Mouse (Mus musculus) cerebellum, postnatal 10 days (tissue): ENCODE measurements around the gene Appl2.
"Not testable (repeated sequence)": the region's sequence is repeated elsewhere in the genome, so short reads cannot be mapped to it uniquely, and the experiment has no call there.

Experiments used
- DNase-seq, 2 experiments: peaks; one replicate each; pipeline ENCODE4 v3.0.0; 2021; ENCODE audit warnings: mixed read lengths in 2 of 2

The Appl2 gene

GRCm38 (mm10) chr10:83648131-83649020 is at the start of gene Appl2:
Gene Appl2 (minus strand): TSS chr10:83648738.
- peak; percentile 95 to 97 for DNase-seq

DNA sequence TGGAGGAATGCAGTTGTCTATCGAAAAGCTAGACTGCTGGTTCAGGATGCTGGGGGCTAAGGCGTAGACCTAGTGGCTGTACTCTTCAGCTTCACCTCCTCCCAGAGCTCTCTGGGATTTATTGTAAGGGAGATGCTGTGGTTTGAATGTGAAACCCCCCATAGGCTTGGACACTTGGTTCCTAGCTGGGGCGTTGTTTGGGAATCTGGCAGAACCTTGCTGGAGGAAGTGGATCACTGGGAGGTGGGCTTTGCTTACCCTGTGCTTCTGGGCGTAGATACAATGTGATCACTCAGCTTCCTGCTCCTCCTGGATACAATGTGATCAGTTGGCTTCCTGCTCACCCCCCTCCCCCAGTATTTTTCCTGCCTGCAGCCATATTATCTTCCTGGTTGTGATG is 47.7 kb upstream of the Appl2 start:
- no peak for DNase-seq

- no peak for DNase-seq
Measured at GRCm38 (mm10) chr10:83692175-83692895, 43.8 kb upstream of the Appl2 start.

- DNase-seq = peak; percentile 24 to 39
Measured at GRCm38 (mm10) chr10:83688215-83688614, 39.7 kb upstream of the Appl2 start.

DNA sequence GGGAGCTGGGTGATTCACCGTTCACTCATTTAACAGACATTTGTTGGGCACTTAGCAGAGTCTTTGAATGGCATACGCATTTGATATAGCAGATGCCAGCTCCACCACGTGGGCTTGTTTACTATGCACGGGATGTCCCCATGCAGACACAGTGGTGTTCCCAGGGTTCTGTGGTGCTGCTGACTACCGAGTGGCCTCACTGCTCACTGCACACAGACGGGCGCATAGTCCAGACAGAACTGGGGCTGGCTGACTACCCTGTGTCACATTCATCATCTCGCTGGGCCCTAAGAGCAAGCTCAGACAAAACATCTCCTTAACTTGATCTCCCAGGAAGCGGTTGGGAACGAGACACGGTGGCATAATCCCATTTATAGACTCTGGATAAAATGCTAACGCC is 32.8 kb upstream of the Appl2 start:
- DNase-seq = no peak

DNA sequence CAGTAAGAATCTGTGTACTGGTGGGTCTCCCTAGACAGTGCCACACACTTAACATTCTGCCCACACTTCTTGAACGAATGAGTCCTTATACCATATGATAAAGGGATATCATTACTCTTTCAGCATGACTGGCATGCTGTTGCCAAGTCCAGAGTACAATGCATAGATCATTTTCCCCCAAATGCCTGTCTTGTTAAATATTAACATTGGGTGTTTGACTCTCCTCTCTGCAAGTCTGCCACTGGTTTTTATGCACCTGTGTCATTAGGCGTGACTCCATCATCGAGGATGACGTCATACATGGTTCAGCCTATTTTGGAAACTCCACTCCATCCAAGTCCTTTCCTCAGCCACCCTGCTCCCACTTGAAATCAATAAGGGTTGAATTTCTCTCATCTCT is 18.0 kb upstream of the Appl2 start:
- no peak for DNase-seq

DNA sequence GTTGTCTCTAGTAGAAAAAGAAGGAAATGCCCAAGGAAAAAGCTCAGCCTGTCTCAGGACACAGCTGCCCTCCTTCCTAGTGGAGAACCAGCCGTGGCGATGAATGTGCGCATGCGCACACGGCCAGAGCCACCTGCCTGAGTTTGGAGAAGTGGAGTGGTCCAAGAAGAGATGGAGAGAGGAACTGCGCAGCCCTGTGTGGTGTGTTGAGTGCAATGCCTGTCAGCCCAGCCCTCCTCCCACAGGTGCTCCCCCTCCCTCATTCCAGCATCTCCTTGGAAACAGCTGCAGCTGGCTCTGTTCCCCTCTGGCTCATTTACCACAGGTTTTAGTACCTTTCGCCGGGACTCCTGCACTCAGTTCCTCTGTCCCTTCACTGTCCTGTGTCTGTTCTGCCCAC is 13.4 kb upstream of the Appl2 start:
- no peak for DNase-seq

DNA sequence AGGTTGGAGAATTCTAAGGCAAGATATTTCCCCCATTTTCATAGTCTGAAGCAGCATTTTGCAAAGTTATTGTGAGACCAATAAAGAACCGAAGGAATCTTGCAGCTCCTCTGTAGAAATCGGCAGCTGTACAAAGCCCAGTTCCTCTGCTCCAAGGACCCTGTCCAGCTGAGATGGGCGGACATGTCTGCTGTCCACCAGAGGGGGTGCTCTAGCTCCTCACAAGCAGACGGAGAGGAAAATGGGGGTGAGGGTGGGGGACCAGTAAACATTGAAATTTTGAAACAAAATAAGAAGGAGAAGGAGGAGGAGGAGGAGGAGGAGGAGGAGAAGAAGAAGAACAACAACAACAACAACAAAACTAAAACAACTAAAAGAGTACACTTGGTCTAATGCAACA is 12.1 kb upstream of the Appl2 start:
- no peak for DNase-seq

GRCm38 (mm10) chr10:83654591-83654990 is 6.1 kb upstream of the Appl2 start:
- peak; percentile 53 to 62 for DNase-seq

DNA sequence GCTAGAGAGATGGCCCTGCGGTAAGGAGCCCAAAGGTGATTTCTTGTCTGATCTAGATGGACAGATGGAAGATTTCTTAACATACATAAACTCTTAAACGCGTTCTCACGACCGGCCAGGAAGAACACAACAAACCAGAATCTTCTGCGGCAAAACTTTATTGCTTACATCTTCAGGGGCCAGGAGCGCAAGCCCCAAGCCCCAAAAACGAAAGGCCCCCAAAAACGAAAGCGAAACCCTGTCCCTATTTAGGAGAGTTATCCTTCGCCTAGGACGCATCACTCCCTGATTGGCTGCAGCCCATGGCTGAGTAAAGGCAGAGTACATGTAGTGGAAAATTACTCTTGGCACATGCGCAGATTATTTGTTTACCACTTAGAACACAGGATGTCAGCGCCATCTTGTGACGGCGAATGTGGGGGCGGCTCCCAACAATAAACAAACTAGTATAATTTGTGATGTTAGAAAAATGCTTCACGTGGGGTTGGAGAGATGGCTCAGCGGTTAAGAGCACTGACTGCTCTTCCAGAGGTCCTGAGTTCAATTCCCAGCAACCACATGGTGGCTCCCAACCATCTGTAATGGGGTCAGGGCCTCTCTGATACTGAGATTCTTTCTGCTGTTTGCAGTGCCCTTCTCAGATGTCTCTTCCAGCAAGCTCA is 3.8 kb upstream of the Appl2 start:
- not testable (repeated sequence) for DNase-seq

DNA sequence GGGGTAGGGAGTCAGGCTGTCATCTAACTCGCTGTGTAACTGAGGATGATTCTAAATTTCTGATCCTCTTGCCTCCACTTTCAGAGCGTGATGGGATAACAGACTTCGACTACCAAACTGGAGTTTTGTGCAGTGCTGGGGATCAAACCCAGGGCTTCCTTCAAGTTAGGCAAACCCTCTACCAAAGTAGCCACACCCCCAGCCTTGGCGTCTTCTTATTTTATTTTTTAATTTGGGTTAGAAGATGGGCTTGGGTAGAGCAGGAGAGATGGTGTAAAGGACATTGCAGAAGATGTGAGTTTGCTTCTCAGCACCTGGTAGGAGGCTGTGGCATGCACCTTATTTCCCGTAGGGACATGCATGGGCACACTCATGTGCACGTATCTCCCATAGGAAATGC is 499 bp upstream of the Appl2 start:
- no peak for DNase-seq

- no peak for DNase-seq
Measured at GRCm38 (mm10) chr10:83646351-83646885, 2.1 kb downstream of the Appl2 start.

- DNase-seq = no peak
Measured at GRCm38 (mm10) chr10:83645716-83645990, 2.9 kb downstream of the Appl2 start.

- DNase-seq = no peak
Measured at GRCm38 (mm10) chr10:83644865-83645715, 3.4 kb downstream of the Appl2 start.

GRCm38 (mm10) chr10:83644167-83644566 is 4.4 kb downstream of the Appl2 start:
- no peak for DNase-seq

DNA sequence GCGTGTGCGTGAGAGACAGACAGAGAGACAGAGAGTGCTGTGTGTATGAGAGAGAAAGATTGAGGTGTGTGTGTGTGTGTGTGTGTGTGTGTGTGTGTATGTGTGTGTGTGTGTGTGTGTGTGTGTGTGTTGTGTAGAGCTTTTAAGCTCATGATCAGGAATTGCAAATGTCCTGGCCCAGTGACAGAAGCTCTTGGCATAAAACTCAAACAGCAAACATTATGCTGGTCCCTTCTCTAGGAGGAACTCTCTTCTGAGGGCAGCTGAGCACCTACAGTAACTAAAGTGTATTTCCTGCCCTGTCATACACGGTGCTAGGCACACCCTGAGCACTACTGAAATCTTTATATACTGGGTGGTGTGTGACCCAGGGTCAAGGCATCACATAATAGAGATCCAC is 6.9 kb downstream of the Appl2 start:
- DNase-seq = no peak

DNA sequence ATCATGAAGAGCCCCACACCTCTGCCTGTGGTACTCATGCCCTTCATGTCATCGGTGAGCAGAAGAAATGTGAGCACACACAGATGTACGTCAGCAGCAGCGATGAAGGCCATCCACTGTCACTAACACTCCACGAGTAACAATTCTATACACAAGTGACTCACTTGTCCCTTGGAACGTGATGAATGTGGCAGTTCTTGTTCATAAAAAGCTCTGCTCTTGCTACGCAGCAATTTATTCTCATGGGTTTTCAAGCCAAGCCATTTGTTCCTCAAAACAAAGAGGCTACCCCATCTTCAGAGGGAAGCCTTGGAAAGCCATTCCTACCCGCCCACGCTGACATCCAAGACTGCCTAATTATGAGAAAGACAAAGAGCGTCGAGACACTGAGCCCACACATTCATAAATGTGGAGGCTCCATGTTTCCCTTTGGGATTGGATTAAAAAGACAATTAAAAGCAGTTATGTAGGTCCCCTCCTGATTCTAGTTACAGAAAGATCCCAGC is 8.6 kb downstream of the Appl2 start:
- no peak for DNase-seq

DNA sequence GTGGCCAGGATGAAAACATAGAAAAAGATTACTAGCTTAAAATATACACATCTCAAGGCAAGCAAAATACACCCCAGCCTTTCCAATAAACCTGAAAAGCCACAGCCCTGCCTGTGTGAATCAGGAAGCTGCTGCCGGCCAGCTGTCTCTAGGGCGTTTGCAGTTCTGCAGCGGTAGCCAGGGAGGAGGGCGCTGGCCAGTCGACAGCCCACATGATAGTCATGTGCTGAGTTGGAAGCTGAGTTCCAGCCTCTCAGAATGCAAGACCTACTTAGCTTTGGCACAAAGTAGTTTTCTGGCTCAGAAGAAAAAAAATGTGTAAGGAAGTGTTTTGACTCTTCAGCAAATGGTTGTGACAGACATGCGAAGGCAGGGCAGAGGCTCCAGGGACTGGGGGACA is 11.2 kb downstream of the Appl2 start:
- DNase-seq = peak; percentile 54 to 67

- no peak for DNase-seq
Measured at GRCm38 (mm10) chr10:83636191-83636590, 12.3 kb downstream of the Appl2 start.

DNA sequence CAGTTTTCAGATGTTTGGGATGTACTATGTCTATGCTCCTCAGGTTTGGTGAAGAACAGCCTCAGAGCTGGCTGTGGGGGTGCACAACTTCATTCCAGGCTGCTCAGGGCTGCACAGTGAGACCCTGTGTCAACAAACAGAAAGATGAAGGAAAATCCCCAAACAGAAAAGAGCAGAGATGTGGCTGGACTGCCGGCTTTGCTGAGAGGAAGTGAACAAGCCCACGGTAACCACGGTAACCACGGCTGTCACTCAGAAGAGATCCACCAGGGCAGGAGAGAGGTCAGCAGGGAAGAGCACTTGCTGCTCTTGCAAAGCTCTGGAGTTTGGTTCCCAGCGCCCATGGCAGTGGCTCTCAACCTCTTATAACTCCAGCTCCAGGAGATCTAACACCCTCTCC is 14.1 kb downstream of the Appl2 start:
- peak; percentile 54 to 59 for DNase-seq

GRCm38 (mm10) chr10:83632806-83633374 is 15.6 kb downstream of the Appl2 start:
- DNase-seq = peak; percentile 53 to 73

GRCm38 (mm10) chr10:83631775-83632174 is 16.8 kb downstream of the Appl2 start:
- peak; percentile 43 to 66 for DNase-seq
